Mouse (Mus musculus) midbrain, embryonic 11.5 days (tissue): ENCODE data around the gene Inhbc. TPM values are rescaled to one million over a fixed set of nuclear protein-coding genes. Genes with fewer than 3 reads are reported as not detected.

Source experiments
- ATAC-seq: fragments of 200-750 bp; cut with Nextera tagmentation; 2 replicates; pipeline ENCODE4 v1.8.0; 2017; ENCODE audit warnings: moderate TSS enrichment, moderate library complexity; ENCODE audit not compliant: low FRiP score
- DNase-seq: peaks from one replicate; pipeline ENCODE4 v3.0.0; 2015; ENCODE audit warnings: low spot score; ENCODE audit errors: missing footprints
- H3K27ac ChIP-seq: fragments of 300-500 bp; sonication (generic); 2 replicates; pipeline ENCODE4 v1.5.1; 2014; ENCODE audit warnings: low read depth, low read length
- H3K27me3 ChIP-seq: fragments of 300-500 bp; sonication (generic); 2 replicates; pipeline ENCODE4 v1.6.1; 2014; ENCODE audit warnings: mild to moderate bottlenecking, low read length, moderate library complexity, mixed read lengths; ENCODE audit not compliant: control insufficient read depth, insufficient read depth
- H3K36me3 ChIP-seq: fragments of 300-500 bp; sonication (generic); 2 replicates; pipeline ENCODE4 v1.6.1; 2014; ENCODE audit warnings: mild to moderate bottlenecking, low read length, moderate library complexity, mixed read lengths; ENCODE audit not compliant: control insufficient read depth, insufficient read depth
- H3K4me1 ChIP-seq: fragments of 300-500 bp; sonication (generic); 2 replicates; pipeline ENCODE4 v1.6.1; 2014; ENCODE audit warnings: low read length; ENCODE audit not compliant: control insufficient read depth, insufficient read depth
- H3K4me2 ChIP-seq: fragments of 300-500 bp; sonication (generic); 2 replicates; pipeline ENCODE4 v1.6.1; 2014; ENCODE audit warnings: mild to moderate bottlenecking, moderate library complexity
- H3K4me3 ChIP-seq: fragments of 300-500 bp; sonication (generic); 2 replicates; pipeline ENCODE4 v1.5.1; 2014; ENCODE audit warnings: low read depth, low read length
- H3K9ac ChIP-seq: fragments of 300-500 bp; sonication (generic); 2 replicates; pipeline ENCODE4 v1.6.1; 2014; ENCODE audit warnings: low read length
- H3K9me3 ChIP-seq: fragments of 300-500 bp; sonication (generic); 2 replicates; pipeline ENCODE4 v1.6.1; 2016; ENCODE audit warnings: low read length; ENCODE audit not compliant: control insufficient read depth
- WGBS: fragments of 180-500 bp; shearing (Covaris S2); extraction: QIAGEN DNeasy Blood & Tissue Kit; methylation state at CpG from one replicate; pipeline ENCODE4 v1.1.7; 2014; 5-methylcytosine and 5-hydroxymethylcytosine counted together
- polyA plus RNA-seq: library from polyadenylated mRNA; unstranded; fragments of >200 nt; fragmentation: Nextera tagmentation; extraction: Ambion mirVana; gene quantifications from 2 replicates; pipeline ENCODE4 v1.2.1, GENCODE M21; 2014

Inhbc gene
- polyA plus RNA-seq, 1 experiment from 2014 or later: not detected

DNA sequence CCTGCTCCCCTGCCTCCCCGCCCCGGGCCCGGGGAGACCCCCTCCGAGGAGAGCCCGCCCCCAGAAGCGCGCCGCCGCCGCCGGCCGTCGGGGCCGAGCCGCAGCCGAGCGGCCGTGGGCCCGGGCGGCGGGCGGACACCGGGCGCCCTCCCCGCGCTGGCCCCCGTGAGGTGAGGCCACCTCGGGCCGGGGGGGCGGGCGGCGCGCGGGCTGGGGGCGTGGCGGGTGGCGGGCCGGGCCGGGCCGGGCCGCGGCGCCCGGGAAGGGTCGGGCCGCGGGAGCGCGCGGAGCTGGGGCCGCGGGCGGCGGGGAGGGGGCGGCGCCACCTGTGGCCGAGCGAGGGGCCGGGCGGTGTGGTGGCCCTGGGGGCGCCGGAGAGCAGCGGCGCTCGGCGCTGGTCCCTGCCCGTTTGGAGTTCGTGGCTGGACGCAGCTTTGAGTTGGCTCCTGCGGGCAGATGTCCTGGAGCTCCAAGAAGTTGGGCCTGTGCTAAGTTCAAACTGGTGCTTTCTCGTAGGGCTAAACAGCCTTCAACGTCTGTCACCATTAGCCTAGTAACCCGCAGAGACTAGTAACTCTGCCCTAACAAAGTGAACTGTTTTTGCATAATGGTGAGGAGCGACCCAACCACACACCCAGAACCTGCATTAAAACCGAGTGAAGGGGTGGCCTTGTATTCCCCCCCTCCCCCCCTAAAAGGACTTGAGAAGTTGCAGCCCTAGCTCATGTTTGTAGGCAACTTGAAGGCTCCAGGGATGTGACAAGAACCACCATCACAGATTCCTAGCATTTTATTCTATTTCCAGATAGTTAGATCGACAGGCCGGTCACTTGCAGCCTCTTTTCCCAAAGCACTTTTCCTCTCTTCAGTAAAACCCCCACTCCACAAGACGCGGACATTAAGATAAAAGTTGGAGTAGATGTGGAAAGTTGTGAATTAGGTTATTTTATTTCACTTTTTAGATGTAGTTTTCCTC, 10.8 kb upstream of the Inhbc start:
- Histone ChIP-seq H3K9me3 (no peaks in the 10 kb centered on the region), H3K9ac (peak overlapping the region; percentile 86), H3K36me3 (no peaks in the 10 kb centered on the region), H3K4me3 (peak overlapping the region; percentile 61), H3K27ac (peak overlapping the region; percentile 79), H3K4me1 (peaks cover 8% of the 10 kb centered on the region), H3K4me2 (peak overlapping the region; percentile 56), H3K27me3 (no peaks in the 10 kb centered on the region)
- DNase-seq: peak; percentile 97
- WGBS: 2% methylated on average over 32 of the region's 79 CpGs
- ATAC-seq: peak; percentile 86

DNA sequence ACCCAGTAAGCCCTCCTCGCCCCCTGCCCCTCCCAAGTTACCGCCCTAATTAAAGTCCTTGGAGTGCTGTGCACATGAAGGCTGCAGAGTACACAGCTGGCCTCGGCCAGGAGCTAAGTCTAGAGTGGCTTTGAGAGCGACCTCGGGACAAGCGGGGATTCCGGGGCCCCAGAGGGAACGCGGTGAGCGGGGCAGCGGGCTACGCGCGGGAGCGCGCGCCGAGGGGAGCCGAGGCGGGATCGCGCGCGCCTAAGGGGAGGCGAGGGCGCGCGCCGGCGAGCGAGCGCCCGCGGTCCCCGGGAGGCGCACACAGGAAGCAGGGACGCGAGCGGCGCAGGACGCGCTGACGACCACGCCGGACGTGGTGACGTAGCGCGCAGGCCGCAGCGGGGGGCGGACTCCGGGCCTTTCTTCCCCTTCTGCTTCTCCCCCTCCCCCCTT, 10.0 kb upstream of the Inhbc start, which contains the start of gene R3hdm2:
R3hdm2 (plus strand) TSS at position 77 of the 441 bp plus-strand sequence.
- peak; percentile 100 for DNase-seq

DNA sequence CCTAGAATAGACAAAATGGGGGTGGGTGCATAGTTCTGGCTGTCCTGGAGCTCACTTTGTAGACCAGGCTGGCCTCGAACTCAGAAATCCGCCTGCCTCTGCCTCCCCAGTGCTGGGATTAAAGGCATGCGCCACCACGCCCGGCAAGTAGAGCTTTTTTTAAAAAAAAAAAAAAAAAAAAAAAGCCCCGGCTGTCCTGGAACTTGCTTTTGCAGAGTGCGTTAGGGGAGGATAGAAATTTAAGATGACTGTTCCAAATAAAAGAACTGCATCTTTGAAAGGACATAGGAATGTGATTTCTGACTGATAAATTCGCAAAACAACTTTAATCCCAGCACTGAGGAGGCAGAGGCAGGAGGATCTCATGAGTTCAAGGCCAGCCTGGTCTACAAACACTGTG, 9.4 kb upstream of the Inhbc start:
- peak overlapping the region; percentile 86; the same call in 1 of the 2 replicates for H3K9ac ChIP-seq
- peak overlapping the region; percentile 61 for H3K4me3 ChIP-seq
- H3K4me2 ChIP-seq: peak overlapping the region; percentile 56
- no peaks in the 10 kb centered on the region for H3K27me3 ChIP-seq
- DNase-seq (peak; percentile 28), ATAC-seq (no peak)
- H3K36me3 ChIP-seq: no peaks in the 10 kb centered on the region
- H3K27ac ChIP-seq: peak overlapping the region; percentile 79; the same call in 1 of the 2 replicates
- no peaks in the 10 kb centered on the region for H3K9me3 ChIP-seq
- H3K4me1 ChIP-seq: peaks cover 8% of the 10 kb centered on the region
- 87% methylated on average over 8 of the region's 8 CpGs for WGBS

More for the DNA sequence above, 10.0 kb upstream of the Inhbc start, which contains the start of gene R3hdm2:
- ATAC-seq: peak; percentile 96
- WGBS: under 1% methylated on average over 51 of the region's 53 CpGs
- Histone ChIP-seq H3K4me2 (peak within 1 kb of the TSS; percentile 56), H3K4me1 (peaks cover 8% of the 10 kb centered on the region), H3K9ac (peak within 1 kb of the TSS; percentile 86), H3K4me3 (peak within 1 kb of the TSS; percentile 61), H3K9me3 (no peaks in the 10 kb centered on the region), H3K36me3 (no peaks in the 10 kb centered on the region), H3K27ac (peak within 1 kb of the TSS; percentile 79), H3K27me3 (no peaks in the 10 kb centered on the region)

DNA sequence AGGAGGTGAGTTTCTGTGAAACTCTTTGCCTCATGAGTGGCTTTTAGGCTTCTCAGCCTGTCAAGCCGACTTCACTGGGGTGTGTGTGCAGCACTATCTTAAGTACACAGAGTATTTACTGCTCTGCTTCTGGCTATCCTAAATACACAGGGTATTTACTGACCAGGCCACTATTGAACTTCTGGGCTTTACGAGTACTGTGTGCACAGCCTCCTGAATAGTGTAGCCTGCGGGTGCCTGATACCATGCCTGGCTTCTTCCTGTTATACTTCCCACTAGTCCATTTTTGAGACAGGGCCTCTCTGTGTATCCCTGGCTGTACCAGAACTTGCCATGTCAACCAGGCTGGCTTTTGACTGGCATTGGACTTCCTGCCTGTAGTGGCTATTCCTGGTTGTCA, 7.5 kb upstream of the Inhbc start:
- Histone ChIP-seq H3K9ac (no peak overlapping the region), H3K9me3 (no peaks in the 10 kb centered on the region), H3K36me3 (no peaks in the 10 kb centered on the region), H3K4me2 (no peak overlapping the region), H3K4me1 (peaks cover 8% of the 10 kb centered on the region), H3K4me3 (no peak overlapping the region), H3K27me3 (no peaks in the 10 kb centered on the region), H3K27ac (no peak overlapping the region)
- ATAC-seq (no peak), DNase-seq (peak; percentile 45)
- 71% methylated on average over 3 of the region's 3 CpGs for WGBS

DNA sequence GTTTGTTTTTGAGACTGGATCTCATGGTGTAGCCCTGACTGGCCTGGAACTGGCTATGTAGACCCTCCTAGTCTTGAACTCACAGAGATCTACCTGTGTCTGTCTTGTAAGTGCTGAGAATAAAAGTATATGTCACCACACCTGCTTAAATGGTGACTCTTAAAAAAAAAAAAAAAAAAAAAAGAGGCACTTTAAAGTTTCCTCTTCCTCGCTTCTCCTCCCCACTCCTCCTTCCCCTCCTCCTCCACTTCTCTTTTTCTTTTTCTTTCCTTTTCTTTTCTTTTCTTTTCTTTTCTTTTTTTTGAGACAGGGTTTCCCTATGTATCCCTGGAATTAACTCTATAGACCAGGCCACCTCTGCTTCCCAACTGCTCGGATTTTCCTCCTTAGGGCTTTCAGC, 792 bp upstream of the Inhbc start:
- no peaks in the 10 kb centered on the region for H3K36me3 ChIP-seq
- no peak overlapping the region for H3K4me3 ChIP-seq
- H3K27ac ChIP-seq: no peak overlapping the region
- whole genome bisulfite sequencing: 63% methylated on average over 2 of the region's 2 CpGs
- no peaks in the 10 kb centered on the region for H3K4me1 ChIP-seq
- DNase-seq (no peak), ATAC-seq (no peak)
- no peaks in the 10 kb centered on the region for H3K27me3 ChIP-seq
- no peak overlapping the region for H3K4me2 ChIP-seq
- no peak overlapping the region for H3K9ac ChIP-seq
- no peaks in the 10 kb centered on the region for H3K9me3 ChIP-seq

DNA sequence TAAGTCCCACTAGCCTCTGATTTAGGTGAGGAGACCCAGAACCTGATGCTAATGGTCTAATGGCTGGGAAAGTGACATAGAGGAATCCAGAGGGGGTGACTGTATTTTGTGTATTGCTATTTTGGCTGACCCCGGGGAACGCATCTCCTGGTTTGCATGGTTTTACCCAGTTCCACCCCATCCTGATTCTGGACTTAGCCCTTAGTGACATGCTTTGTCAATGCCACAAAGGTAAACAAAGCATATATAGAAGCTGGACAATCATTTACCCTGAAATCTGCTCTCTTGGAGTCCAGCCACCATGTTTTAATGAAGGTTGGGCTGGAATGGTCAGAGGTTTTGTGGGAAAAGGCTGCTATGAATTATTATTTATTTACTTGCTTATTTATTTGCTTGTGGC, 2.0 kb downstream of the Inhbc start:
- DNase-seq (no peak), ATAC-seq (no peak)
- Histone ChIP-seq H3K9ac (no peak overlapping the region), H3K27me3 (no peaks in the 10 kb centered on the region), H3K27ac (no peak overlapping the region), H3K4me3 (no peak overlapping the region), H3K4me2 (no peak overlapping the region), H3K4me1 (no peaks in the 10 kb centered on the region), H3K36me3 (no peaks in the 10 kb centered on the region), H3K9me3 (no peaks in the 10 kb centered on the region)
- WGBS: 86% methylated on average over 2 of the region's 2 CpGs

DNA sequence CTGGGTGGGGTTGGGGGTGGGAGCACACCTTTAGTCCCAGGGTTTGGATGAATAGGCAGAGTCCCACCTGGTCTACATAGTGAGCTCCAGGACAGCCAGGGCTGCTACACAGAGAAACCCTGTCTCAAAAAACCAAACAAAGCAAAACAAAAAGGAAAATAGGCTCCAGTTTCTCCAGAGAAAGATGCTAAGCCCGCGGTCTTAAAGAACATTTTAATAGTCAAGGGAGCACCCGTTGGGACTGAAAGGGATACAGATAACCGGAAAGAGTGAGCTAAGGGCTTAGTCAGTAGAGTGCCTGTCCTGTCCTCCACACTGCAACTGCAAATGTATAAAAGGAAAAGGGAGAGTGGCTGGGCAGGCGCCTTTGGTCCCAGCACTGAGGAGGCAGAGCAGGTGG, 3.1 kb downstream of the Inhbc start:
- no peak overlapping the region for H3K27ac ChIP-seq
- H3K9ac ChIP-seq: no peak overlapping the region
- no peaks in the 10 kb centered on the region for H3K4me1 ChIP-seq
- H3K36me3 ChIP-seq: no peaks in the 10 kb centered on the region
- no peaks in the 10 kb centered on the region for H3K27me3 ChIP-seq
- 79% methylated on average over 5 of the region's 5 CpGs for WGBS
- DNase-seq (peak; percentile 71), ATAC-seq (no peak)
- H3K4me3 ChIP-seq: no peak overlapping the region
- no peaks in the 10 kb centered on the region for H3K9me3 ChIP-seq
- no peak overlapping the region for H3K4me2 ChIP-seq

DNA sequence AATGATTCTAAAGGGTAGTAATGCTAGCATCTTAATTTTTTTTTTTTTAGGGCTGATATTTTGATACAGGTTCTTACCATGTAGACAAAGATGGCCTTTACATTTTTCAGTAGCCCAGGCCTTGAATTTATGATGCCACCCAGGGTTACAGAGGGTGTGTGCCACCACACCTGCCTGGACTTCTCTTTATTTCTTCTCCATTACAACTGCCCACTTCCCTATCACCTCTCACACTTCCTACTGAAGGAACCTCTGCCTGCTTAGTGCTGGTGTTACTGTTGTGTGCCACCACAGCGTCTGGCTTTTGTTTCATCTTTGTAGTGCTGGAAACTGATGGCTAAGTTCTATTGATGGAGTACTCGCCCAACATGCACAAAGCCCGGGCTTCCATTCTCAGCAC, 9.5 kb downstream of the Inhbc start:
- H3K9ac ChIP-seq: no peak overlapping the region
- no peaks in the 10 kb centered on the region for H3K27me3 ChIP-seq
- H3K4me3 ChIP-seq: no peak overlapping the region
- DNase-seq: peak; percentile 67
- H3K27ac ChIP-seq: no peak overlapping the region
- H3K9me3 ChIP-seq: no peaks in the 10 kb centered on the region
- H3K4me1 ChIP-seq: no peaks in the 10 kb centered on the region
- 85% methylated on average over 3 of the region's 3 CpGs for WGBS
- H3K4me2 ChIP-seq: no peak overlapping the region
- no peaks in the 10 kb centered on the region for H3K36me3 ChIP-seq
- ATAC-seq: no peak

DNA sequence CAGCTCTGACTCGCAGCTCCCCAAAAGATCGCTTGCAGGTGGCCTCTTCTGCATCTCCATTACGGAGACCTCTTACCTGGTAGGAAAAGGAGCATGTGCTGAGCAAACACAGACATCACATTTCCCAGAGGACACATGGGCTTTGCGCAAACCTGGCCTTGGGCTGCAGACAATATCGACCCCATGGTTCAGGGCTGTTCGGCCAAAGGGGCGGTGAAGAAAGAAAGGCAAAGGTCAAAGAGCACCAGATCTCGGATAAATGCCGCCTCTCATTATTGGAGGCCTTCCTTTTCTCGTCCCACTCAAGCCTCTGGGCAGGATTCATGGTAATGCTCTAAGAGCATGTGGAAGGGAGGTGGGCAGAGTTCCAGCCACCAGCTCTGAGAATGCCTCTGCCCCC, 14.9 kb downstream of the Inhbc start:
- peak; percentile 26; the same call in 1 of the 2 replicates for ATAC-seq
- 50% methylated on average over 10 of the region's 10 CpGs for WGBS

More for the DNA sequence above, 14.9 kb downstream of the Inhbc start:
- DNase-seq: peak; percentile 59
- Histone ChIP-seq H3K27me3 (no peaks in the 10 kb centered on the region; the same call in 1 of the 2 replicates), H3K4me1 (peaks cover 3% of the 10 kb centered on the region), H3K27ac (no peak overlapping the region), H3K4me2 (no peak overlapping the region), H3K36me3 (no peaks in the 10 kb centered on the region), H3K4me3 (no peak overlapping the region), H3K9ac (no peak overlapping the region), H3K9me3 (no peaks in the 10 kb centered on the region)
